ENCODE assay signal across 7 mouse cellular contexts in the genomic region with DNA sequence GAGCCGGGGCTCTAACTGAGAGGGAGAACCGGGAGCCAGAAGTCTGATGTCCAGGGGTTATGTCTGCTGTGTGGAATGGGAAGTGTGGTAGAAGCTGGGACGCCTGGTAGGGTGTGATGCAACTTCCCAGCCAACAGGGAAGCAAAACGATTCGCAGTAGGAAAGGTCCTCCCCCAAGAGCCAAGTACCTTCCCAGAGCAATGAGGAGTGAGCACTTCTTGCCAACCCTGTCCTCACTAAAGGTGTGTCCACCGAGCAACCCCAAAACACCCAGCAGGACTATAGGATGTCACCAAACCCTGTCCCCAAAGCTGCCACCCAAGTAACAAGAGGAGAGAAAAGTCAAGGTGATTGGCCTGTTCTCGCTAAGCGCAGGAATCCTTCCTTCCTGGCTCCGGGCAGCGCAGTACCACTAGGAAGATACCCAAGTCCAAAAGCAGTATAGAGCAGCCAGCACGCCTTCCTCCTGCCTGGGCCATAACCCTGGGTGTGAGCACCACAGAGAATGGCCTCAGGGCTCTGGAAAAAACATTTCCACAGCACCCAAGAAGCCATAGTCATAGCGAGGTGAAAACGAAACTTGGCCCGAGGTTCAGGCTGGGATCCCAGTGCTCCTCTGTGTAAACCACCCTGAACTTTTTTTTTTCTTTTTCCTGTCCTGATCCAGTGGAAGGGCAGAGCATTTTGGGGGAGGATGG. TPM values are rescaled to one million over a fixed set of nuclear protein-coding genes. Genes with fewer than 3 reads are reported as not detected.
A peak's percentile ranks its signal among the peaks of the same experiment; 100 is the strongest.
DNase-seq lines count a peak whose midpoint lies in the region; ATAC-seq and TF ChIP-seq lines count a peak whose summit lies in the region.

No protein-coding gene starts in this region.

- H3K9ac ChIP-seq in heart, postnatal 0 days (replicated peaks; ENCODE audit: low read depth, low read length) = no peak overlapping the region
- H3K9ac ChIP-seq in limb, embryonic 14.5 days (ENCODE audit: low read depth, low read length, severe bottlenecking) = no peak overlapping the region
- no peak overlapping the region for H3K9ac ChIP-seq in midbrain, postnatal 0 days (replicated peaks; ENCODE audit: low read length, poor library complexity, severe bottlenecking)

- peak in 1 of 2 experiments; percentile 10 for DNase-seq in spleen, adult 2 months (ENCODE audit: low read depth in 1 of 2, low spot score in 2 of 2)
- DNase-seq in spleen, postnatal 14 days (ENCODE audit: low spot score in 2 of 2) = no peak
- no peak for DNase-seq in heart, postnatal 0 days (ENCODE audit: low spot score)
- no peak for DNase-seq in limb, embryonic 14.5 days (ENCODE audit: low spot score)
- DNase-seq in midbrain, postnatal 0 days (ENCODE audit: low spot score) = no peak
- DNase-seq in layer of hippocampus, postnatal 14 days (ENCODE audit: low spot score in 2 of 2) = no peak

- peaks cover 40% of the 10 kb centered on the region for H3K4me1 ChIP-seq in spleen, adult 2 months (ENCODE audit: control insufficient read depth, insufficient read depth, insufficient read length)
- no peaks in the 10 kb centered on the region for H3K4me1 ChIP-seq in heart, postnatal 0 days (ENCODE audit: control insufficient read depth, insufficient read depth)
- H3K4me1 ChIP-seq in limb, embryonic 14.5 days (ENCODE audit: control insufficient read depth, insufficient read depth, low read length) = peaks cover 13% of the 10 kb centered on the region
- peaks cover 14% of the 10 kb centered on the region for H3K4me1 ChIP-seq in midbrain, postnatal 0 days (ENCODE audit: insufficient read depth, low read length)

- no peak for ATAC-seq in heart, postnatal 0 days (ENCODE audit: insufficient read depth, low read depth)
- ATAC-seq in limb, embryonic 14.5 days (ENCODE audit: low FRiP score, low read depth) = no peak
- no peak for ATAC-seq in midbrain, postnatal 0 days (ENCODE audit: low FRiP score)
- ATAC-seq in erythroblast, adult 5-6 weeks (replicated peaks; ENCODE audit: low FRiP score, poor library complexity, severe bottlenecking) = no peak

- H3K27me3 ChIP-seq in spleen, adult 2 months (ENCODE audit: control insufficient read depth, insufficient read depth, low read length) = no peaks in the 10 kb centered on the region
- no peaks in the 10 kb centered on the region for H3K27me3 ChIP-seq in heart, postnatal 0 days (ENCODE audit: control insufficient read depth, insufficient read depth, low read length)
- H3K27me3 ChIP-seq in limb, embryonic 14.5 days (ENCODE audit: control insufficient read depth, insufficient read depth, low read length) = no peaks in the 10 kb centered on the region
- H3K27me3 ChIP-seq in midbrain, postnatal 0 days (ENCODE audit: insufficient read depth, low read length) = no peaks in the 10 kb centered on the region

- 37% methylated on average over 14 of the region's 14 CpGs for WGBS in spleen, adult 2 months
- WGBS in heart, postnatal 0 days = 67% methylated on average over 14 of the region's 14 CpGs
- 75% methylated on average over 14 of the region's 14 CpGs for WGBS in limb, embryonic 14.5 days
- 88% methylated on average over 14 of the region's 14 CpGs for WGBS in midbrain, postnatal 0 days

- peak overlapping the region; percentile 91 for H3K4me3 ChIP-seq in spleen, adult 2 months (ENCODE audit: extremely low read depth, insufficient read depth, insufficient read length)
- H3K4me3 ChIP-seq in heart, postnatal 0 days (ENCODE audit: low read depth, low read length) = peak overlapping the region; percentile 74; the same call in 1 of the 2 replicates
- no peak overlapping the region for H3K4me3 ChIP-seq in limb, embryonic 14.5 days (replicated peaks; ENCODE audit: low read length)
- H3K4me3 ChIP-seq in midbrain, postnatal 0 days (ENCODE audit: low read depth, low read length) = no peak overlapping the region

- no peak for TF ChIP-seq POLR2A in spleen, adult 2 months (IDR thresholded peaks at IDR 0.05; ENCODE audit: low read depth, low read length)
- no peak for TF ChIP-seq POLR2A in limb, embryonic 14.5 days (IDR thresholded peaks at IDR 0.05; ENCODE audit: borderline replicate concordance, extremely low read depth, insufficient read depth, insufficient read length)

- H3K9me3 ChIP-seq in heart, postnatal 0 days (replicated peaks; ENCODE audit: control insufficient read depth, low read length) = no peaks in the 10 kb centered on the region
- no peaks in the 10 kb centered on the region for H3K9me3 ChIP-seq in limb, embryonic 14.5 days (ENCODE audit: control insufficient read depth, low read length)
- H3K9me3 ChIP-seq in midbrain, postnatal 0 days (ENCODE audit: low read length) = no peaks in the 10 kb centered on the region

- H3K27ac ChIP-seq in spleen, adult 2 months (ENCODE audit: insufficient read depth, low read length) = peak overlapping the region; percentile 81
- H3K27ac ChIP-seq in heart, postnatal 0 days (ENCODE audit: low read depth) = peak overlapping the region; percentile 18
- no peak overlapping the region for H3K27ac ChIP-seq in limb, embryonic 14.5 days (replicated peaks; ENCODE audit: low read depth, low read length)
- 0 out of 2 replicates have a peak overlapping the region, but pooled peaks have one; percentile 1 for H3K27ac ChIP-seq in midbrain, postnatal 0 days (ENCODE audit: low read depth, low read length)

- peak overlapping the region; percentile 86 for H3K4me2 ChIP-seq in heart, postnatal 0 days (ENCODE audit: low read depth, low read length)
- H3K4me2 ChIP-seq in limb, embryonic 14.5 days (replicated peaks; ENCODE audit: low read depth, low read length, severe bottlenecking) = peak overlapping the region; percentile 90
- H3K4me2 ChIP-seq in midbrain, postnatal 0 days (ENCODE audit: low read depth, low read length, poor library complexity, severe bottlenecking) = peak overlapping the region; percentile 92; the same call in 1 of the 2 replicates

- no peak for TF ChIP-seq CTCF in spleen, adult 2 months (IDR thresholded peaks at IDR 0.05; ENCODE audit: extremely low read depth, insufficient read depth, insufficient read length, insufficient replicate concordance)
- TF ChIP-seq CTCF in heart, postnatal 0 days (IDR thresholded peaks at IDR 0.05; ENCODE audit: low read depth) = no peak
- no peak for TF ChIP-seq CTCF in midbrain, postnatal 0 days (IDR thresholded peaks at IDR 0.05)

- peaks cover 5% of the 10 kb centered on the region; the same call in 1 of the 2 replicates for H3K36me3 ChIP-seq in spleen, adult 2 months (ENCODE audit: control insufficient read depth, insufficient read depth, low read length)
- peaks cover 7% of the 10 kb centered on the region for H3K36me3 ChIP-seq in heart, postnatal 0 days (replicated peaks; ENCODE audit: control insufficient read depth, insufficient read depth, low read length)
- H3K36me3 ChIP-seq in limb, embryonic 14.5 days (ENCODE audit: control insufficient read depth, insufficient read depth, low read length) = peaks cover 12% of the 10 kb centered on the region; the same call in 1 of the 2 replicates
- peaks cover 7% of the 10 kb centered on the region for H3K36me3 ChIP-seq in midbrain, postnatal 0 days (ENCODE audit: insufficient read depth, low read length)

- no peak for TF ChIP-seq EP300 in heart, postnatal 0 days (IDR thresholded peaks at IDR 0.05; ENCODE audit: low read depth)

RNA-seq across cellular contexts. Expression of a gene that starts 18.7 kb away (rescaled TPM):
- polyA plus RNA-seq in spleen, adult 2 months (2012; rRNA removed) = 133 and 134 TPM in 2 replicates
- 11.4 and 21.8 TPM in 2 replicates for total RNA-seq in heart, postnatal 0 days (2014; rRNA removed; ENCODE audit: low replicate concordance)
- 1.7 and 2.3 TPM in 2 replicates for polyA plus RNA-seq in heart, postnatal 0 days (2015; fragmentation: Nextera tagmentation; extraction: Ambion mirVana)
- 38.0 and 46.5 TPM in 2 replicates for polyA plus RNA-seq in limb, embryonic 14.5 days (2012; rRNA removed)
- polyA plus RNA-seq in limb, embryonic 14.5 days (2014; fragmentation: Nextera tagmentation; extraction: Ambion mirVana) = 4.0 and 7.0 TPM in 2 replicates
- total RNA-seq in midbrain, postnatal 0 days (2014; rRNA removed) = 19.2 and 26.7 TPM in 2 replicates
- polyA plus RNA-seq in midbrain, postnatal 0 days (2015; fragmentation: Nextera tagmentation; extraction: Ambion mirVana) = 5.9 and 7.3 TPM in 2 replicates
- total RNA-seq in layer of hippocampus, postnatal 14 days (2021) = 10 to 100 TPM; 30.0 to 36.7 TPM
- 4.4 and 8.8 TPM in 2 replicates for total RNA-seq in erythroblast, adult 5-6 weeks (2015; ENCODE audit: low replicate concordance)
- 3.8 and 8.8 TPM in 2 replicates for total RNA-seq in erythroblast, adult 5-6 weeks (2017; ENCODE audit: low replicate concordance)

RNA-seq across cellular contexts. Expression of a gene that starts 29.3 kb away (rescaled TPM):
- polyA plus RNA-seq in spleen, adult 2 months (2012; rRNA removed) = 15.5 and 26.1 TPM in 2 replicates
- 2.6 and 6.8 TPM in 2 replicates for total RNA-seq in heart, postnatal 0 days (2014; rRNA removed; ENCODE audit: low replicate concordance)
- polyA plus RNA-seq in heart, postnatal 0 days (2015; fragmentation: Nextera tagmentation; extraction: Ambion mirVana) = 0.18 and 0.37 TPM in 2 replicates
- polyA plus RNA-seq in limb, embryonic 14.5 days (2012; rRNA removed) = 112 and 139 TPM in 2 replicates
- polyA plus RNA-seq in limb, embryonic 14.5 days (2014; fragmentation: Nextera tagmentation; extraction: Ambion mirVana) = 243 and 295 TPM in 2 replicates
- total RNA-seq in midbrain, postnatal 0 days (2014; rRNA removed) = 2.0 and 3.6 TPM in 2 replicates
- polyA plus RNA-seq in midbrain, postnatal 0 days (2015; fragmentation: Nextera tagmentation; extraction: Ambion mirVana) = 0.67 and 0.86 TPM in 2 replicates
- total RNA-seq in layer of hippocampus, postnatal 14 days (2021) = 1 to 10 TPM; 1.2 to 1.5 TPM
- total RNA-seq in erythroblast, adult 5-6 weeks (2015; ENCODE audit: low replicate concordance) = 0.84 TPM in 1 of 2 replicates, not detected in the other
- 0.28 and 1.5 TPM in 2 replicates for total RNA-seq in erythroblast, adult 5-6 weeks (2017; ENCODE audit: low replicate concordance)

RNA-seq across cellular contexts. Expression of a gene that starts 41.2 kb away (rescaled TPM):
- 14.5 and 16.0 TPM in 2 replicates for polyA plus RNA-seq in spleen, adult 2 months (2012; rRNA removed)
- 8.7 and 13.7 TPM in 2 replicates for total RNA-seq in heart, postnatal 0 days (2014; rRNA removed; ENCODE audit: low replicate concordance)
- 12.9 and 13.5 TPM in 2 replicates for polyA plus RNA-seq in heart, postnatal 0 days (2015; fragmentation: Nextera tagmentation; extraction: Ambion mirVana)
- 12.2 and 13.7 TPM in 2 replicates for polyA plus RNA-seq in limb, embryonic 14.5 days (2012; rRNA removed)
- 10.9 and 12.5 TPM in 2 replicates for polyA plus RNA-seq in limb, embryonic 14.5 days (2014; fragmentation: Nextera tagmentation; extraction: Ambion mirVana)
- total RNA-seq in midbrain, postnatal 0 days (2014; rRNA removed) = 8.9 and 15.9 TPM in 2 replicates
- 13.5 and 14.8 TPM in 2 replicates for polyA plus RNA-seq in midbrain, postnatal 0 days (2015; fragmentation: Nextera tagmentation; extraction: Ambion mirVana)
- total RNA-seq in layer of hippocampus, postnatal 14 days (2021) = 1 to 10 TPM; 6.8 to 9.1 TPM
- 0.84 and 8.1 TPM in 2 replicates for total RNA-seq in erythroblast, adult 5-6 weeks (2015; ENCODE audit: low replicate concordance)
- 1.1 and 1.7 TPM in 2 replicates for total RNA-seq in erythroblast, adult 5-6 weeks (2017; ENCODE audit: low replicate concordance)

RNA-seq across cellular contexts. Expression of a gene that starts 47.1 kb away (rescaled TPM):
- 36.1 and 55.9 TPM in 2 replicates for polyA plus RNA-seq in spleen, adult 2 months (2012; rRNA removed)
- total RNA-seq in heart, postnatal 0 days (2014; rRNA removed; ENCODE audit: low replicate concordance) = 8.9 and 17.2 TPM in 2 replicates
- polyA plus RNA-seq in heart, postnatal 0 days (2015; fragmentation: Nextera tagmentation; extraction: Ambion mirVana) = 8.6 and 8.8 TPM in 2 replicates
- polyA plus RNA-seq in limb, embryonic 14.5 days (2012; rRNA removed) = 33.2 and 42.0 TPM in 2 replicates
- polyA plus RNA-seq in limb, embryonic 14.5 days (2014; fragmentation: Nextera tagmentation; extraction: Ambion mirVana) = 17.6 and 19.6 TPM in 2 replicates
- 22.7 and 23.6 TPM in 2 replicates for total RNA-seq in midbrain, postnatal 0 days (2014; rRNA removed)
- polyA plus RNA-seq in midbrain, postnatal 0 days (2015; fragmentation: Nextera tagmentation; extraction: Ambion mirVana) = 16.2 and 16.7 TPM in 2 replicates
- total RNA-seq in layer of hippocampus, postnatal 14 days (2021) = 10 to 100 TPM; 11.1 to 11.4 TPM
- 1.7 and 3.1 TPM in 2 replicates for total RNA-seq in erythroblast, adult 5-6 weeks (2015; ENCODE audit: low replicate concordance)
- 1.3 and 11.2 TPM in 2 replicates for total RNA-seq in erythroblast, adult 5-6 weeks (2017; ENCODE audit: low replicate concordance)

RNA-seq across cellular contexts. Expression of a gene that starts 56.7 kb away (rescaled TPM):
- 3.7 and 6.0 TPM in 2 replicates for polyA plus RNA-seq in spleen, adult 2 months (2012; rRNA removed)
- total RNA-seq in heart, postnatal 0 days (2014; rRNA removed; ENCODE audit: low replicate concordance) = 8.2 and 9.4 TPM in 2 replicates
- polyA plus RNA-seq in heart, postnatal 0 days (2015; fragmentation: Nextera tagmentation; extraction: Ambion mirVana) = 3.5 and 3.6 TPM in 2 replicates
- 8.0 and 8.4 TPM in 2 replicates for polyA plus RNA-seq in limb, embryonic 14.5 days (2012; rRNA removed)
- 8.1 and 9.2 TPM in 2 replicates for polyA plus RNA-seq in limb, embryonic 14.5 days (2014; fragmentation: Nextera tagmentation; extraction: Ambion mirVana)
- total RNA-seq in midbrain, postnatal 0 days (2014; rRNA removed) = 8.7 and 10.3 TPM in 2 replicates
- polyA plus RNA-seq in midbrain, postnatal 0 days (2015; fragmentation: Nextera tagmentation; extraction: Ambion mirVana) = 5.6 and 6.3 TPM in 2 replicates
- 1 to 10 TPM; 8.0 TPM for total RNA-seq in layer of hippocampus, postnatal 14 days (2021)
- total RNA-seq in erythroblast, adult 5-6 weeks (2015; ENCODE audit: low replicate concordance) = 0.84 TPM in 1 of 2 replicates, not detected in the other
- total RNA-seq in erythroblast, adult 5-6 weeks (2017; ENCODE audit: low replicate concordance) = 9.7 and 26.5 TPM in 2 replicates

Comparison
In these comparisons a context has a peak if more than half of its experiments do, and no peak if none do; other contexts are left out.
1. H3K4me3 ChIP-seq: peak in spleen, adult 2 months (single experiment) and heart, postnatal 0 days (single experiment); none in limb, embryonic 14.5 days (single experiment) and midbrain, postnatal 0 days (single experiment).
2. Peak in every context shown above with its lines, with median percentiles within 50 percentile points of each other: H3K4me2 ChIP-seq.